Mouse (Mus musculus) MEL (cell line): ENCODE results near the gene Fam184b. TPM values are rescaled to one million over a fixed set of nuclear protein-coding genes. Genes with fewer than 3 reads are reported as not detected.

ENCODE experiments used
- DNase-seq: peaks from one replicate; pipeline ENCODE4 v3.0.0; 2011; ENCODE audit warnings: low read depth, low spot score
- H3K27ac ChIP-seq: 2 replicates; pipeline ENCODE4 v1.5.1; 2012; ENCODE audit warnings: low read depth, mild to moderate bottlenecking, control low read depth, low read length, moderate library complexity; ENCODE audit not compliant: control insufficient read depth
- H3K27me3 ChIP-seq, 2 experiments: fragments of 150-350 bp in 1 of 2; sonication (generic) in 1 of 2; 2 replicates each; pipeline ENCODE4 v1.6.1; 2012; ENCODE audit warnings: low read length in 2 of 2, mild to moderate bottlenecking in 2 of 2, improper control_type of control experiment in 1 of 2, moderate library complexity in 1 of 2; ENCODE audit not compliant: insufficient read depth in 2 of 2, control insufficient read depth in 1 of 2
- H3K36me3 ChIP-seq, 2 experiments: 2 replicates each; pipeline ENCODE4 v1.6.1; 2012 to 2014; ENCODE audit warnings: low read length in 2 of 2, improper control_type of control experiment in 1 of 2, inconsistent platforms in 1 of 2, mild to moderate bottlenecking in 1 of 2; ENCODE audit not compliant: insufficient read depth in 2 of 2, control insufficient read depth in 1 of 2
- H3K4me1 ChIP-seq, 2 experiments: fragments of 150-350 bp in 1 of 2; sonication (generic) in 1 of 2; 2 replicates each; pipeline ENCODE4 v1.6.1; 2012; ENCODE audit warnings: low read length in 2 of 2, improper control_type of control experiment in 1 of 2, mild to moderate bottlenecking in 1 of 2; ENCODE audit not compliant: insufficient read depth in 2 of 2, control insufficient read depth in 1 of 2
- H3K4me3 ChIP-seq, 2 experiments: fragments of 150-350 bp in 1 of 2; sonication (generic) in 1 of 2; 2 replicates each; pipeline ENCODE4 v1.5.1; 2012; ENCODE audit warnings: low read depth in 2 of 2, low read length in 2 of 2, mild to moderate bottlenecking in 2 of 2, moderate library complexity in 2 of 2, control low read depth in 1 of 2, improper control_type of control experiment in 1 of 2; ENCODE audit not compliant: control insufficient read depth in 1 of 2, insufficient read depth in 1 of 2
- H3K79me2 ChIP-seq: 2 replicates; pipeline ENCODE4 v1.6.1; 2012; ENCODE audit warnings: mild to moderate bottlenecking, low read length, moderate library complexity; ENCODE audit not compliant: control insufficient read depth, poor library complexity, insufficient read depth
- H3K9ac ChIP-seq: 2 replicates; pipeline ENCODE4 v1.6.1; 2012; ENCODE audit warnings: low read depth, mild to moderate bottlenecking, control low read depth, low read length, moderate library complexity; ENCODE audit not compliant: control insufficient read depth, poor library complexity, severe bottlenecking
- H3K9me3 ChIP-seq: fragments of 150-350 bp; sonication (generic); replicated peaks from 2 replicates; pipeline ENCODE4 v1.6.1; 2012; ENCODE audit warnings: mild to moderate bottlenecking, low read length, improper control_type of control experiment, moderate library complexity; ENCODE audit not compliant: insufficient read depth
- CHD1 ChIP-seq: IDR thresholded peaks from 2 replicates; pipeline ENCODE4 v1.6.1; 2012; ENCODE audit warnings: low read depth, mild to moderate bottlenecking, inconsistent platforms, low read length, improper control_type of control experiment
- CTCF ChIP-seq, 3 experiments: IDR thresholded peaks in 2 of 3; conservative IDR thresholded peaks in 1 of 3; 2 replicates each; pipeline ENCODE4 v1.5.1; 2011 to 2012; ENCODE audit warnings: low read length in 3 of 3, low read depth in 2 of 3, mild to moderate bottlenecking in 2 of 3, improper control_type of control experiment in 1 of 3, inconsistent platforms in 1 of 3, mixed read lengths in 1 of 3, moderate library complexity in 1 of 3; ENCODE audit not compliant: control insufficient read depth in 1 of 3, insufficient read depth in 1 of 3, poor library complexity in 1 of 3, severe bottlenecking in 1 of 3
- E2F4 ChIP-seq: IDR thresholded peaks from 2 replicates; pipeline ENCODE4 v1.6.1; 2011; ENCODE audit warnings: low read depth, low read length, improper control_type of control experiment, borderline replicate concordance
- ELF1 ChIP-seq: IDR thresholded peaks from 2 replicates; pipeline ENCODE4 v1.6.1; 2014; ENCODE audit warnings: low read depth, mild to moderate bottlenecking, inconsistent platforms, low read length, improper control_type of control experiment, moderate library complexity
- EP300 ChIP-seq, 2 experiments: IDR thresholded peaks; 2 replicates each; pipeline ENCODE4 v1.6.1; 2011; ENCODE audit warnings: improper control_type of control experiment in 2 of 2, low read length in 2 of 2, low read depth in 1 of 2, mild to moderate bottlenecking in 1 of 2
- GATA1 ChIP-seq: IDR thresholded peaks from 2 replicates; pipeline ENCODE4 v1.6.1; 2011; ENCODE audit warnings: low read depth, low read length, improper control_type of control experiment
- JUND ChIP-seq: IDR thresholded peaks from 2 replicates; pipeline ENCODE4 v1.6.1; 2011; ENCODE audit warnings: low read depth, mild to moderate bottlenecking, improper control_type of control experiment, low read length
- MAX ChIP-seq: IDR thresholded peaks from 2 replicates; pipeline ENCODE4 v1.6.1; 2011; ENCODE audit warnings: low read length, improper control_type of control experiment
- MXI1 ChIP-seq: IDR thresholded peaks from 2 replicates; pipeline ENCODE4 v1.6.1; 2011; ENCODE audit warnings: mild to moderate bottlenecking, low read depth, low read length, improper control_type of control experiment
- MYB ChIP-seq: IDR thresholded peaks from 2 replicates; pipeline ENCODE4 v1.6.1; 2011; ENCODE audit warnings: mild to moderate bottlenecking, low read depth, low read length, improper control_type of control experiment
- MYC ChIP-seq: IDR thresholded peaks from 2 replicates; pipeline ENCODE4 v1.6.1; 2011; ENCODE audit warnings: low read depth, mild to moderate bottlenecking, low read length, improper control_type of control experiment, moderate library complexity
- NELFE ChIP-seq: IDR thresholded peaks from 2 replicates; pipeline ENCODE4 v1.6.1; 2011; ENCODE audit warnings: low read depth, low read length, improper control_type of control experiment
- NRF1 ChIP-seq: IDR thresholded peaks from 2 replicates; pipeline ENCODE4 v1.6.1; 2014; ENCODE audit warnings: low read depth, mild to moderate bottlenecking, inconsistent platforms, low read length, improper control_type of control experiment, moderate library complexity; ENCODE audit not compliant: poor library complexity, insufficient read depth, severe bottlenecking
- POLR2AphosphoS2 ChIP-seq: IDR thresholded peaks from 2 replicates; pipeline ENCODE4 v1.6.1; 2011; ENCODE audit warnings: low read length, improper control_type of control experiment
- POLR2AphosphoS5 ChIP-seq: IDR thresholded peaks from 2 replicates; pipeline ENCODE4 v1.6.1; 2012; ENCODE audit warnings: low read depth, borderline replicate concordance, mild to moderate bottlenecking, inconsistent platforms, low read length, moderate library complexity, mixed read lengths
- RAD21 ChIP-seq: IDR thresholded peaks from 2 replicates; pipeline ENCODE4 v1.6.1; 2011; ENCODE audit warnings: mild to moderate bottlenecking, low read depth, low read length, improper control_type of control experiment
- SIN3A ChIP-seq: IDR thresholded peaks from 2 replicates; pipeline ENCODE4 v1.6.1; 2012; ENCODE audit warnings: low read length, improper control_type of control experiment, inconsistent platforms
- SMC3 ChIP-seq: IDR thresholded peaks from 2 replicates; pipeline ENCODE4 v1.6.1; 2011; ENCODE audit warnings: low read depth, low read length, improper control_type of control experiment
- TAL1 ChIP-seq: IDR thresholded peaks from 2 replicates; pipeline ENCODE4 v1.6.1; 2012; ENCODE audit warnings: mild to moderate bottlenecking, inconsistent platforms, low read length, moderate library complexity, mixed read lengths
- TBP ChIP-seq: IDR thresholded peaks from 2 replicates; pipeline ENCODE4 v1.8.0; 2011; ENCODE audit warnings: low read depth, low read length, improper control_type of control experiment
- UBTF ChIP-seq: IDR thresholded peaks from 2 replicates; pipeline ENCODE4 v1.6.1; 2012; ENCODE audit warnings: low read depth, mild to moderate bottlenecking, inconsistent platforms, low read length, improper control_type of control experiment, moderate library complexity, borderline replicate concordance; ENCODE audit not compliant: insufficient read depth
- ZC3H11A ChIP-seq: IDR thresholded peaks from 2 replicates; pipeline ENCODE4 v1.6.1; 2012; ENCODE audit warnings: low read depth, mild to moderate bottlenecking, inconsistent platforms, low read length, improper control_type of control experiment
- ZKSCAN1 ChIP-seq: IDR thresholded peaks from 2 replicates; pipeline ENCODE4 v1.6.1; 2012; ENCODE audit warnings: low read depth, mild to moderate bottlenecking, inconsistent platforms, low read length, improper control_type of control experiment, moderate library complexity
- ZMIZ1 ChIP-seq: IDR thresholded peaks from 2 replicates; pipeline ENCODE4 v1.6.1; 2012; ENCODE audit warnings: low read depth, mild to moderate bottlenecking, inconsistent platforms, low read length, improper control_type of control experiment, moderate library complexity
- polyA plus RNA-seq, 2 experiments: library from polyadenylated mRNA; stranded (reverse) in 1 of 2; unstranded in 1 of 2; fragments of >175 nt in 1 of 2; fragments of >200 nt in 1 of 2; gene quantifications; 2 replicates each; pipeline versions ENCODE4 v1.2.1 to v1.2.4; 2012; ENCODE audit warnings: low replicate concordance in 2 of 2, low read depth in 1 of 2; ENCODE audit not compliant: insufficient read length in 2 of 2, insufficient read depth in 1 of 2, missing spikeins in 1 of 2
- total RNA-seq: library from RNA; depleted of rRNA; stranded (reverse); fragments of 300-350 nt; gene quantifications from 2 replicates; pipeline ENCODE4 v1.2.3, GENCODE M21; 2012

Fam184b gene
- total and polyA plus RNA-seq, 3 experiments = under 0.01 to 0.06 TPM; not detected in 1

DNA sequence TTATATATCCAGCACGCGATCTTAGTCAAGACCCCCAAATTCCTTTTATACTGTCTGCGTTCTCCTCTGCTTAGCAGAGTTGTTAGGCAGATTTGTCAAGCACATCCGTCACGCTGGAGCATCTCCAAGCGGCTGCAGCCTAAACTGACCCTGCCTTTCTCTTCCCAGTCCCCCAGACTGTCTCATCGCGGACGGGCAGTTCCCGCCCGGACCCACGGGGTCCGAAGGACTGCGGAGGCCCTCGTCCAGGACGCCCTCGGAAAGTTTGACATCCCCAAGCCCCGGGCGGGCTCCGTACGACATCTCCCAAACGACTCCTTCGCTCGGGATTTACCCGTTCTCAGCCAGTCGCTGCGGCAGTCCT, 29.8 kb upstream of the Fam184b start:
- Histone ChIP-seq H3K36me3 (peaks cover 2 to 14% of the 10 kb centered on the region in 2 experiments; a peak in 3 of 4 replicates), H3K9me3 (no peaks in the 10 kb centered on the region), H3K79me2 (peaks cover 17% of the 10 kb centered on the region), H3K27me3 (no peaks in the 10 kb centered on the region), H3K4me3 (peak overlapping the region; percentile 65 to 88), H3K9ac (peak overlapping the region; percentile 90), H3K27ac (peak overlapping the region; percentile 74), H3K4me1 (peaks cover 0 to 6% of the 10 kb centered on the region in 2 experiments; a peak in 2 of 4 replicates)
- TF ChIP-seq MYC (0 out of 2 replicates have a peak, but pooled peaks have one; percentile 18), MXI1 (peak; percentile 35; the same call in 1 of the 2 replicates), SMC3 (no peak), CHD1 (no peak)
- TF ChIP-seq, all 39 proteins: peak for 2
- no peak for DNase-seq

DNA sequence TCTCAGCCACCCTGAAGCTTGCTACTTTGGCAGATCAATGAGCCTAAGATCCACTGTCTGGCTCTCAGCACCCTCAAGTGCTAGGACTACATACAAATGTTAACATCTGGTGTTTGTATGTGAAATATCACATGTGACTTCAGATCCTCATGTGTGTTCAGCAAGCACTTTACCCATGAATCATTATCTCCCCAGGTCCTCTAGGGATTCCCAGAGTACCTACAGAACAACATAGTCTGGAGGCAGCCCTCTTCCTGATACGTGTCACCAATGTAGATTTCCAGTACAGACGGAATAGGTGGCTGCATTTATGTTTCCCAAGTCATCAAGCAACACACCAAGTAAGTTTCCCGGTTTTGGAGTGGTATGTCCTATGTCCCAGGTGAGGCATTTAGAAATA, 29.4 kb upstream of the Fam184b start:
- H3K9me3 ChIP-seq = no peaks in the 10 kb centered on the region
- H3K4me3 ChIP-seq = peak overlapping the region; percentile 65 to 88
- 0 out of 2 replicates have a peak, but pooled peaks have one; percentile 72 for TF ChIP-seq CHD1
- no peak for TF ChIP-seq SIN3A
- peak overlapping the region; percentile 90 for H3K9ac ChIP-seq
- H3K36me3 ChIP-seq = peaks cover 0 to 14% of the 10 kb centered on the region in 2 experiments; a peak in 3 of 4 replicates
- H3K79me2 ChIP-seq = peaks cover 17% of the 10 kb centered on the region
- DNase-seq = peak; percentile 70
- peaks cover 0 to 6% of the 10 kb centered on the region in 2 experiments; a peak in 2 of 4 replicates for H3K4me1 ChIP-seq
- peaks cover 0 to under 1% of the 10 kb centered on the region in 2 experiments; a peak in 1 of 4 replicates for H3K27me3 ChIP-seq
- peak overlapping the region; percentile 74 for H3K27ac ChIP-seq

DNA sequence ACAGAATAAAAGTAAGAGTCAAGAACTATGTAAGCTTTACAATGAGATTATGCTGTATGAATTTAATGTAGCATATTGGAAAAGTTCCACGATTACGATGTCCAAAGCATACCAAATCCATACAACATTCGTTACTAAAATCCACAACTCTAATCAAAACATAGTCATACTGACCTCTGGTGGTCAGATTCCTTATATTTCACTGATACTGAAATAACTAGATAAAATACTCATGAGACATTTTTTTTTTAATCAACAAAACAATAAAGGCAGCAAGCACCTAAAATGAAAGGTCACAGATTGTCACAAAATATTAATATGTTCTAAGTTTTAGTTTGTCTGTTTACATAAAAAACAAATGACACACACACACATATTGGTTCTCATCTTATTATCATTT, 28.9 kb upstream of the Fam184b start:
- Histone ChIP-seq H3K9ac (peak overlapping the region; percentile 90), H3K79me2 (peaks cover 17% of the 10 kb centered on the region), H3K27ac (no peak overlapping the region), H3K4me1 (peaks cover 0 to 6% of the 10 kb centered on the region in 2 experiments; a peak in 2 of 4 replicates), H3K27me3 (peaks cover 0 to 2% of the 10 kb centered on the region in 2 experiments; a peak in 1 of 4 replicates), H3K4me3 (peak overlapping the region; percentile 65 to 88), H3K9me3 (no peaks in the 10 kb centered on the region), H3K36me3 (peaks cover 0 to 14% of the 10 kb centered on the region in 2 experiments; a peak in 3 of 4 replicates)
- peak; percentile 85 for DNase-seq
- no peak for TF ChIP-seq JUND
- TF ChIP-seq ZC3H11A = peak; percentile 63
- no peak for TF ChIP-seq POLR2AphosphoS2
- peak; percentile 74 for TF ChIP-seq RAD21
- TF ChIP-seq ELF1 = no peak
- TF ChIP-seq ZKSCAN1 = no peak
- TF ChIP-seq MXI1 = no peak
- TF ChIP-seq NRF1 = no peak
- TF ChIP-seq POLR2AphosphoS5 = no peak
- no peak for TF ChIP-seq ZMIZ1
- peak in 2 of 3 experiments; percentile 43 to 76; a peak in 3 of 6 replicates for TF ChIP-seq CTCF (IDR thresholded peaks at IDR 0.05 in 2 of 3, conservative IDR thresholded peaks at IDR 0.05 in 1 of 3; ENCODE audit: control insufficient read depth in 1 of 3, insufficient read depth in 1 of 3, low read depth in 2 of 3, low read length in 3 of 3, poor library complexity in 1 of 3, severe bottlenecking in 1 of 3)
- TF ChIP-seq MAX = no peak
- TF ChIP-seq NELFE = no peak
- TF ChIP-seq SIN3A = peak; percentile 27; the same call in 1 of the 2 replicates
- no peak for TF ChIP-seq TAL1
- no peak for TF ChIP-seq E2F4
- TF ChIP-seq MYC = no peak
- TF ChIP-seq EP300 (IDR thresholded peaks at IDR 0.05; ENCODE audit: low read depth in 1 of 2, low read length in 2 of 2) = no peak
- TF ChIP-seq MYB = no peak
- TF ChIP-seq SMC3 = peak; percentile 81
- no peak for TF ChIP-seq UBTF
- TF ChIP-seq CHD1 = no peak
- peak; percentile 51; the same call in 1 of the 2 replicates for TF ChIP-seq GATA1
- TF ChIP-seq TBP = no peak
